Mouse (Mus musculus) kidney, adult 2 months (tissue): Measurements from ENCODE around the gene Scn1a. TPM values are rescaled to one million over a fixed set of nuclear protein-coding genes. Genes with fewer than 3 reads are reported as not detected.

ENCODE experiments used
- DNase-seq: peaks from one replicate; pipeline ENCODE4 v3.0.0; 2021
- H3K27ac ChIP-seq: fragments of 200-500 bp; 2 replicates; pipeline ENCODE4 v1.5.1; 2012; ENCODE audit warnings: low read depth, low read length, control low read depth, inconsistent platforms; ENCODE audit not compliant: insufficient read depth
- H3K27me3 ChIP-seq: fragments of 200-500 bp; replicated peaks from 2 replicates; pipeline ENCODE4 v1.6.1; 2012; ENCODE audit warnings: mild to moderate bottlenecking, moderate library complexity, low read length, inconsistent platforms; ENCODE audit not compliant: control insufficient read depth, insufficient read depth
- H3K36me3 ChIP-seq: fragments of 200-500 bp; 2 replicates; pipeline ENCODE4 v1.6.1; 2012; ENCODE audit warnings: mild to moderate bottlenecking, moderate library complexity, low read length, inconsistent platforms; ENCODE audit not compliant: control insufficient read depth, insufficient read depth
- H3K4me1 ChIP-seq: fragments of 200-500 bp; 2 replicates; pipeline ENCODE4 v1.6.1; 2011; ENCODE audit warnings: low read length; ENCODE audit not compliant: control insufficient read depth, insufficient read depth
- H3K4me3 ChIP-seq: fragments of 200-500 bp; 2 replicates; pipeline ENCODE4 v1.5.1; 2011; ENCODE audit warnings: mild to moderate bottlenecking, low read depth, low read length, control low read depth; ENCODE audit not compliant: insufficient read depth
- CTCF ChIP-seq: fragments of 200-500 bp; conservative IDR thresholded peaks from 2 replicates; pipeline ENCODE4 v1.5.1; 2011; ENCODE audit warnings: low read depth, mild to moderate bottlenecking, control low read depth, low read length, moderate library complexity, mixed read lengths; ENCODE audit not compliant: insufficient read depth, insufficient read length
- POLR2A ChIP-seq: fragments of 200-500 bp; IDR thresholded peaks from one replicate; pipeline ENCODE4 v1.6.1; 2011; ENCODE audit warnings: low read depth, low read length, control low read depth
- WGBS: fragments of 180-500 bp; shearing (Covaris S2); methylation state at CpG from one replicate; pipeline ENCODE4 v1.1.7; 2018; 5-methylcytosine and 5-hydroxymethylcytosine counted together
- polyA plus RNA-seq: library from polyadenylated mRNA; depleted of rRNA; stranded (reverse); fragments of >200 nt; gene quantifications from 2 replicates; pipeline ENCODE4 v1.2.3, GENCODE M21; 2012

The Scn1a gene
- polyA plus RNA-seq, 1 experiment = 0.06 TPM

- no peaks in the 10 kb centered on the region for H3K4me1 ChIP-seq
- peak; percentile 1 for DNase-seq
- 9% methylated on average over 21 of the region's 21 CpGs for WGBS
- H3K36me3 ChIP-seq = no peaks in the 10 kb centered on the region
- H3K27ac ChIP-seq = no peak overlapping the region
- no peaks in the 10 kb centered on the region; the same call in 1 of the 2 replicates for H3K27me3 ChIP-seq
- TF ChIP-seq POLR2A (no peak), CTCF (no peak)
- no peak overlapping the region for H3K4me3 ChIP-seq
Observed at GRCm38 (mm10) chr2:66439764-66440471, 722 bp downstream of the Scn1a start.

GRCm38 (mm10) chr2:66436286-66436685, 4.4 kb downstream of the Scn1a start:
- Histone ChIP-seq H3K27ac (no peak overlapping the region), H3K4me3 (no peak overlapping the region), H3K27me3 (no peaks in the 10 kb centered on the region), H3K4me1 (no peaks in the 10 kb centered on the region), H3K36me3 (no peaks in the 10 kb centered on the region)
- no peak for DNase-seq
- WGBS = 57% methylated on average over 3 of the region's 3 CpGs
- TF ChIP-seq CTCF = no peak
- no peak for TF ChIP-seq POLR2A

GRCm38 (mm10) chr2:66409740-66410290, 30.8 kb downstream of the Scn1a start:
- peak; percentile 51 for DNase-seq
- peak; percentile 42 for TF ChIP-seq CTCF
- no peak for TF ChIP-seq POLR2A
- Histone ChIP-seq H3K36me3 (no peaks in the 10 kb centered on the region), H3K4me3 (peak overlapping the region; percentile 54), H3K27ac (no peak overlapping the region), H3K4me1 (no peaks in the 10 kb centered on the region), H3K27me3 (no peaks in the 10 kb centered on the region; the same call in 1 of the 2 replicates)
- WGBS = under 1% methylated on average over 14 of the region's 14 CpGs

GRCm38 (mm10) chr2:66408899-66409739, 31.5 kb downstream of the Scn1a start:
- Histone ChIP-seq H3K36me3 (no peaks in the 10 kb centered on the region), H3K4me1 (no peaks in the 10 kb centered on the region), H3K27me3 (no peaks in the 10 kb centered on the region; the same call in 1 of the 2 replicates), H3K27ac (no peak overlapping the region), H3K4me3 (no peak overlapping the region)
- DNase-seq = peak; percentile 12
- TF ChIP-seq CTCF (no peak), POLR2A (no peak)
- WGBS = 6% methylated on average over 12 of the region's 12 CpGs

GRCm38 (mm10) chr2:66408456-66408855, 32.2 kb downstream of the Scn1a start:
- TF ChIP-seq POLR2A = no peak
- no peak for TF ChIP-seq CTCF
- Histone ChIP-seq H3K36me3 (no peaks in the 10 kb centered on the region), H3K27me3 (no peaks in the 10 kb centered on the region; the same call in 1 of the 2 replicates), H3K4me1 (no peaks in the 10 kb centered on the region), H3K27ac (no peak overlapping the region), H3K4me3 (no peak overlapping the region)
- no peak for DNase-seq
- WGBS = 13% methylated on average over 11 of the region's 11 CpGs

GRCm38 (mm10) chr2:66392586-66392985, 48.1 kb downstream of the Scn1a start:
- Histone ChIP-seq H3K4me3 (no peak overlapping the region), H3K36me3 (no peaks in the 10 kb centered on the region), H3K27me3 (no peaks in the 10 kb centered on the region), H3K4me1 (no peaks in the 10 kb centered on the region), H3K27ac (no peak overlapping the region)
- TF ChIP-seq CTCF (no peak), POLR2A (no peak)
- 79% methylated on average over 5 of the region's 5 CpGs for WGBS
- no peak for DNase-seq

GRCm38 (mm10) chr2:66367957-66368356, 72.7 kb downstream of the Scn1a start:
- no peak for DNase-seq
- Histone ChIP-seq H3K27me3 (no peaks in the 10 kb centered on the region), H3K4me1 (no peaks in the 10 kb centered on the region), H3K27ac (no peak overlapping the region), H3K4me3 (no peak overlapping the region), H3K36me3 (no peaks in the 10 kb centered on the region)
- 90% methylated on average over 2 of the region's 2 CpGs for WGBS
- TF ChIP-seq POLR2A (no peak), CTCF (no peak)
